Mouse (Mus musculus) adrenal gland, postnatal 10 days (tissue): ENCODE results near the gene Slamf8. TPM values are rescaled to one million over a fixed set of nuclear protein-coding genes. Genes with fewer than 3 reads are reported as not detected.

Experiments used
- total RNA-seq, 2 experiments: library from RNA; stranded (reverse); gene quantifications; 2 replicates each; pipeline ENCODE4 v1.2.3; 2021

Gene Slamf8
- total RNA-seq, 2 experiments from 2014 or later: 0.58 TPM; not detected in 1

Other genes with a start within 250 kb of the Slamf8 start
- gene Kcnj10, start 249.4 kb downstream of the Slamf8 start, total RNA-seq: 1 to 10 TPM in 1 of 2 experiments, under 1 TPM in 1; 0.90 to 1.3 TPM
- 10 to 100 TPM; 13.6 to 13.8 TPM for gene Pigm, start 214.0 kb downstream of the Slamf8 start, total RNA-seq
- 1 to 10 TPM in 1 of 2 experiments, under 1 TPM in 1; 0.97 to 1.3 TPM for gene Slamf9, start 115.2 kb downstream of the Slamf8 start, total RNA-seq
- gene Igsf9, start 108.8 kb downstream of the Slamf8 start, total RNA-seq: 1 to 10 TPM; 2.5 to 4.8 TPM
- 100 to 1,000 TPM; 120 to 138 TPM for gene Tagln2, start 90.5 kb downstream of the Slamf8 start, total RNA-seq
- 1 to 10 TPM in 1 of 2 experiments, under 1 TPM in 1; 0.96 to 2.6 TPM for gene Cfap45, start 69.8 kb downstream of the Slamf8 start, total RNA-seq
- under 1 TPM; 0.24 to 0.30 TPM for gene Vsig8, start 34.6 kb downstream of the Slamf8 start, total RNA-seq
- gene Fcrl6, start 12.0 kb upstream of the Slamf8 start, total RNA-seq: not detected
- gene Dusp23, start 42.4 kb upstream of the Slamf8 start, total RNA-seq: 10 to 100 TPM; 11.2 to 13.2 TPM
- gene Crp, start 107.5 kb upstream of the Slamf8 start, total RNA-seq: 10 to 100 TPM; 15.1 to 39.1 TPM